Comparison of ENCODE assay signal across 8 mouse cellular contexts in genomic region chr1:170255560-170255910, GRCm38 (mm10). TPM values are rescaled to one million over a fixed set of nuclear protein-coding genes. Genes with fewer than 3 reads are reported as not detected.
DNase-seq lines count a peak whose midpoint lies in the region; ATAC-seq lines count a peak whose summit lies in the region.

No protein-coding gene starts in this region.

- intact Hi-C loops in gastrocnemius, postnatal 36 days (cut with DNase I) = no loop called here
- intact Hi-C loops in left cerebral cortex, postnatal 10 days (cut with DNase I) = no loop called here

- DNase-seq in adrenal gland, postnatal 10 days = peak; percentile 90
- DNase-seq in embryo, embryonic 9.5 days (ENCODE audit: extremely low spot score) = peak; percentile 80
- peak; percentile 64 to 72 for DNase-seq in gastrocnemius, postnatal 36 days
- peak; percentile 89 for DNase-seq in intestine, embryonic 14.5 days (ENCODE audit: low spot score)
- peak; percentile 86 to 91 for DNase-seq in left cerebral cortex, postnatal 10 days (ENCODE audit: extremely low spot score in 1 of 2, low spot score in 2 of 2)
- DNase-seq in right cerebral cortex, postnatal 10 days (ENCODE audit: low spot score in 2 of 2) = peak; percentile 92 to 93
- peak; percentile 86 for DNase-seq in urinary bladder, postnatal 14 days (ENCODE audit: low spot score)

- WGBS in intestine, embryonic 14.5 days = 5% methylated on average over 32 of the region's 32 CpGs

- H3K27me3 ChIP-seq in intestine, embryonic 14.5 days (replicated peaks; ENCODE audit: control insufficient read depth, insufficient read depth, low read length) = no peaks in the 10 kb centered on the region

- peak; percentile 98 for ATAC-seq in intestine, embryonic 14.5 days (replicated peaks; ENCODE audit: low FRiP score, low TSS enrichment, low read depth)
- ATAC-seq in megakaryocyte progenitor cell, adult 5-6 weeks (replicated peaks; ENCODE audit: poor library complexity) = peak; percentile 100

- no peaks in the 10 kb centered on the region for H3K4me1 ChIP-seq in intestine, embryonic 14.5 days (replicated peaks; ENCODE audit: control insufficient read depth, insufficient read depth, low read length)

- no peaks in the 10 kb centered on the region for H3K36me3 ChIP-seq in intestine, embryonic 14.5 days (ENCODE audit: control insufficient read depth, insufficient read depth, low read length)

- 0 out of 2 replicates have a peak overlapping the region, but pooled peaks have one; percentile 43 for H3K27ac ChIP-seq in intestine, embryonic 14.5 days (ENCODE audit: low read depth)

- peak overlapping the region; percentile 63 for H3K4me2 ChIP-seq in intestine, embryonic 14.5 days (ENCODE audit: low read length)

- H3K9me3 ChIP-seq in intestine, embryonic 14.5 days (ENCODE audit: control insufficient read depth, low read length) = no peaks in the 10 kb centered on the region

- peak overlapping the region; percentile 65 for H3K4me3 ChIP-seq in intestine, embryonic 14.5 days (ENCODE audit: low read depth, low read length)

- H3K9ac ChIP-seq in intestine, embryonic 14.5 days (ENCODE audit: low read length) = peak overlapping the region; percentile 76

RNA-seq across cellular contexts. Expression of gene Sh2d1b1, which starts 21.6 kb away (rescaled TPM):
- under 1 TPM in 1 of 2 experiments, not detected in 1; 0.18 TPM for total RNA-seq in adrenal gland, postnatal 10 days (2021)
- total RNA-seq in gastrocnemius, postnatal 36 days (2021) = not detected
- 0.11 and 0.18 TPM in 2 replicates for polyA plus RNA-seq in intestine, embryonic 14.5 days (2014; fragmentation: Nextera tagmentation; extraction: Ambion mirVana)
- not detected for total RNA-seq in left cerebral cortex, postnatal 10 days (2021)
- total RNA-seq in megakaryocyte progenitor cell, adult 5-6 weeks (2015) = 6.5 TPM in 2 replicates
- 4.5 and 5.2 TPM in 2 replicates for total RNA-seq in megakaryocyte progenitor cell, adult 5-6 weeks (2017)

RNA-seq across cellular contexts. Expression of gene Sh2d1b2, which starts 23.0 kb away (rescaled TPM):
- total RNA-seq in adrenal gland, postnatal 10 days (2021) = not detected
- not detected for total RNA-seq in gastrocnemius, postnatal 36 days (2021)
- not detected in 2 replicates for polyA plus RNA-seq in intestine, embryonic 14.5 days (2014; fragmentation: Nextera tagmentation; extraction: Ambion mirVana)
- total RNA-seq in left cerebral cortex, postnatal 10 days (2021) = not detected
- not detected in 2 replicates for total RNA-seq in megakaryocyte progenitor cell, adult 5-6 weeks (2015)
- not detected in 2 replicates for total RNA-seq in megakaryocyte progenitor cell, adult 5-6 weeks (2017)

RNA-seq across cellular contexts. Expression of gene Uhmk1, which starts 40.3 kb away (rescaled TPM):
- 10 to 100 TPM; 47.5 to 48.9 TPM for total RNA-seq in adrenal gland, postnatal 10 days (2021)
- 10 to 100 TPM; 10.2 TPM for total RNA-seq in gastrocnemius, postnatal 36 days (2021)
- polyA plus RNA-seq in intestine, embryonic 14.5 days (2014; fragmentation: Nextera tagmentation; extraction: Ambion mirVana) = 11.3 and 11.9 TPM in 2 replicates
- total RNA-seq in left cerebral cortex, postnatal 10 days (2021) = 100 to 1,000 TPM; 139 to 144 TPM
- 41.6 and 45.7 TPM in 2 replicates for total RNA-seq in megakaryocyte progenitor cell, adult 5-6 weeks (2015)
- 40.8 and 50.4 TPM in 2 replicates for total RNA-seq in megakaryocyte progenitor cell, adult 5-6 weeks (2017)

RNA-seq across cellular contexts. Expression of gene Gm7694, which starts 50.6 kb away (rescaled TPM):
- 1 to 10 TPM; 6.1 to 7.9 TPM for total RNA-seq in adrenal gland, postnatal 10 days (2021)
- total RNA-seq in gastrocnemius, postnatal 36 days (2021) = under 1 TPM; 0.15 to 0.36 TPM
- 4.3 and 4.4 TPM in 2 replicates for polyA plus RNA-seq in intestine, embryonic 14.5 days (2014; fragmentation: Nextera tagmentation; extraction: Ambion mirVana)
- 1 to 10 TPM; 2.1 to 2.3 TPM for total RNA-seq in left cerebral cortex, postnatal 10 days (2021)
- 4.5 and 4.6 TPM in 2 replicates for total RNA-seq in megakaryocyte progenitor cell, adult 5-6 weeks (2015)
- total RNA-seq in megakaryocyte progenitor cell, adult 5-6 weeks (2017) = 1.4 and 2.2 TPM in 2 replicates

RNA-seq across cellular contexts. Expression of gene Spata46, which starts 53.1 kb away (rescaled TPM):
- not detected for total RNA-seq in adrenal gland, postnatal 10 days (2021)
- total RNA-seq in gastrocnemius, postnatal 36 days (2021) = not detected
- 2.0 and 2.7 TPM in 2 replicates for polyA plus RNA-seq in intestine, embryonic 14.5 days (2014; fragmentation: Nextera tagmentation; extraction: Ambion mirVana)
- not detected for total RNA-seq in left cerebral cortex, postnatal 10 days (2021)
- total RNA-seq in megakaryocyte progenitor cell, adult 5-6 weeks (2015) = not detected in 2 replicates
- total RNA-seq in megakaryocyte progenitor cell, adult 5-6 weeks (2017) = not detected in 2 replicates

Comparison
In these comparisons a context has a peak if more than half of its experiments do, and no peak if none do; other contexts are left out.
1. Peak in every context shown above with its lines: DNase-seq, ATAC-seq, H3K4me3 ChIP-seq and H3K27ac ChIP-seq.
2. RNA of gene Sh2d1b1, which starts 21.6 kb away (total RNA-seq): 4.5 to 6.5 TPM in megakaryocyte progenitor cell, adult 5-6 weeks; 0.18 TPM in adrenal gland, postnatal 10 days, not detected in left cerebral cortex, postnatal 10 days and not detected in gastrocnemius, postnatal 36 days; every median in the first group is over 4 times any median in the second.